In genomic region chr1:55085781-55086366, GRCm38 (mm10) we compare ENCODE assay signal across 10 mouse cellular contexts. TPM values are rescaled to one million over a fixed set of nuclear protein-coding genes. Genes with fewer than 3 reads are reported as not detected.
DNase-seq lines count a peak whose midpoint lies in the region; ATAC-seq and TF ChIP-seq lines count a peak whose summit lies in the region.
"Had no signal": no experiment of that assay in that cellular context is flagged by ENCODE, and none has a peak within 500 bp of the region (broad histone marks: within the 10 kb centered on the region; RNA-seq: fewer than 3 reads in every experiment).

No protein-coding gene starts in this region.

- H3K9ac ChIP-seq in liver, adult 2 months (ENCODE audit: low read depth, low read length): peak overlapping the region; percentile 31; the same call in 1 of the 2 replicates
- peak overlapping the region; percentile 14; the same call in 1 of the 2 replicates for H3K9ac ChIP-seq in limb, embryonic 13.5 days
- H3K9ac ChIP-seq in stomach, embryonic 14.5 days (replicated peaks; ENCODE audit: low read depth, low read length): no peak overlapping the region

- no peaks in the 10 kb centered on the region for H3K9me3 ChIP-seq in forebrain, embryonic 10.5 days
- H3K9me3 ChIP-seq in limb, embryonic 13.5 days: peaks cover 4% of the 10 kb centered on the region; the same call in 1 of the 2 replicates
- H3K9me3 ChIP-seq in stomach, embryonic 14.5 days (ENCODE audit: control insufficient read depth, low read depth, low read length): no peaks in the 10 kb centered on the region

- peaks cover 21% of the 10 kb centered on the region; the same call in 1 of the 2 replicates for H3K79me2 ChIP-seq in liver, adult 2 months (ENCODE audit: control insufficient read depth, insufficient read depth, low read length)

- 31% methylated on average over 7 of the region's 7 CpGs for WGBS in liver, adult 2 months
- 61% methylated on average over 7 of the region's 7 CpGs for WGBS in forebrain, embryonic 10.5 days
- WGBS in limb, embryonic 13.5 days: 48% methylated on average over 7 of the region's 7 CpGs
- WGBS in stomach, embryonic 14.5 days: 56% methylated on average over 7 of the region's 7 CpGs

- no peaks in the 10 kb centered on the region for H3K27me3 ChIP-seq in liver, adult 2 months (ENCODE audit: control insufficient read depth, insufficient read depth, low read length)
- no peaks in the 10 kb centered on the region for H3K27me3 ChIP-seq in forebrain, embryonic 10.5 days (ENCODE audit: poor library complexity, severe bottlenecking)
- no peaks in the 10 kb centered on the region for H3K27me3 ChIP-seq in limb, embryonic 13.5 days
- H3K27me3 ChIP-seq in stomach, embryonic 14.5 days (ENCODE audit: control insufficient read depth, insufficient read depth, low read length): no peaks in the 10 kb centered on the region

- no peak for TF ChIP-seq CTCF in liver, adult 2 months (IDR thresholded peaks at IDR 0.05; ENCODE audit: low read depth, low read length)

- DNase-seq in liver, adult 2 months (ENCODE audit: extremely low read depth, low read depth, low spot score): no peak
- DNase-seq in liver: no peak
- DNase-seq in forebrain, embryonic 10.5 days (ENCODE audit: extremely low spot score, low spot score): no peak
- DNase-seq in embryo, embryonic 9.5 days (ENCODE audit: extremely low spot score): no peak
- no peak for DNase-seq in gastrocnemius, adult 18-20 months (ENCODE audit: low spot score)
- no peak for DNase-seq in left cerebral cortex, postnatal 4 days
- DNase-seq: gastrocnemius, postnatal 36 days had no signal

- ATAC-seq in limb, embryonic 13.5 days (ENCODE audit: low FRiP score, low read depth): no peak
- ATAC-seq in stomach, embryonic 14.5 days (ENCODE audit: insufficient number of reproducible peaks, insufficient read depth, low FRiP score, low read depth): no peak
- ATAC-seq: activated CD4-positive, CD25-positive, alpha-beta regulatory T cell, adult 4 months had no signal

- TF ChIP-seq POLR2A in liver, adult 2 months (IDR thresholded peaks at IDR 0.05; ENCODE audit: extremely low read depth, insufficient read depth, low read length): no peak

- H3K36me3 ChIP-seq in liver, adult 2 months (ENCODE audit: control insufficient read depth, insufficient read depth, low read length): peaks cover 51% of the 10 kb centered on the region
- H3K36me3 ChIP-seq in forebrain, embryonic 10.5 days (replicated peaks): peaks cover 71% of the 10 kb centered on the region
- peaks cover 56% of the 10 kb centered on the region for H3K36me3 ChIP-seq in limb, embryonic 13.5 days
- H3K36me3 ChIP-seq in stomach, embryonic 14.5 days (ENCODE audit: control insufficient read depth, insufficient read depth, low read length): peaks cover 39% of the 10 kb centered on the region

- peak overlapping the region; percentile 6; the same call in 1 of the 2 replicates for H3K4me3 ChIP-seq in liver, adult 2 months (ENCODE audit: insufficient read depth, low read depth, low read length)
- peak overlapping the region; percentile 93 for H3K4me3 ChIP-seq in forebrain, embryonic 10.5 days
- peak overlapping the region; percentile 91 for H3K4me3 ChIP-seq in limb, embryonic 13.5 days
- H3K4me3 ChIP-seq in stomach, embryonic 14.5 days (ENCODE audit: low read depth, low read length): peak overlapping the region; percentile 99

- peak overlapping the region; percentile 94 for H3K4me2 ChIP-seq in limb, embryonic 13.5 days (replicated peaks)
- H3K4me2 ChIP-seq in stomach, embryonic 14.5 days (replicated peaks; ENCODE audit: low read depth, low read length): peak overlapping the region; percentile 94

- H3K27ac ChIP-seq in liver, adult 2 months (replicated peaks; ENCODE audit: insufficient read depth, low read depth, low read length): no peak overlapping the region; the same call in 1 of the 2 replicates
- no peak overlapping the region for H3K27ac ChIP-seq in forebrain, embryonic 10.5 days
- H3K27ac ChIP-seq in limb, embryonic 13.5 days: no peak overlapping the region
- H3K27ac ChIP-seq in stomach, embryonic 14.5 days (ENCODE audit: low read length): no peak overlapping the region

- intact Hi-C loops in left cerebral cortex, postnatal 4 days (cut with DNase I): loop anchor here (10.0 kb wide), 1 partner anchor 71 kb away; no protein-coding TSS in a partner anchor

- peaks cover 14% of the 10 kb centered on the region for H3K4me1 ChIP-seq in liver, adult 2 months (ENCODE audit: control insufficient read depth, insufficient read depth, low read length)
- peaks cover 53% of the 10 kb centered on the region for H3K4me1 ChIP-seq in forebrain, embryonic 10.5 days
- H3K4me1 ChIP-seq in limb, embryonic 13.5 days: peaks cover 40% of the 10 kb centered on the region
- peaks cover 13% of the 10 kb centered on the region for H3K4me1 ChIP-seq in stomach, embryonic 14.5 days (ENCODE audit: control insufficient read depth, insufficient read depth, low read length)

RNA-seq across cellular contexts. Expression of gene Hspe1, which starts 2.1 kb away (rescaled TPM):
- total RNA-seq in liver, adult 2 months (2014; rRNA removed): 194 and 259 TPM in 2 replicates
- 29.5 and 41.5 TPM in 2 replicates for polyA plus RNA-seq in liver, adult 2 months (2012; rRNA removed)
- 671 and 693 TPM in 2 replicates for polyA plus RNA-seq in forebrain, embryonic 10.5 days (2016; fragmentation: Nextera tagmentation; extraction: Ambion mirVana)
- polyA plus RNA-seq in limb, embryonic 13.5 days (2015; fragmentation: Nextera tagmentation; extraction: Ambion mirVana): 382 and 414 TPM in 2 replicates
- 407 and 441 TPM in 2 replicates for polyA plus RNA-seq in stomach, embryonic 14.5 days (2014; fragmentation: Nextera tagmentation; extraction: Ambion mirVana)
- total RNA-seq in gastrocnemius, adult 18-20 months (2021): 10 to 100 TPM; 83.9 to 93.0 TPM
- total RNA-seq in left cerebral cortex, postnatal 4 days (2021): 100 to 1,000 TPM; 109 to 118 TPM

RNA-seq across cellular contexts. Expression of gene Hspd1, which starts 2.2 kb away (rescaled TPM):
- 262 and 301 TPM in 2 replicates for total RNA-seq in liver, adult 2 months (2014; rRNA removed)
- 52.3 and 59.2 TPM in 2 replicates for polyA plus RNA-seq in liver, adult 2 months (2012; rRNA removed)
- polyA plus RNA-seq in forebrain, embryonic 10.5 days (2016; fragmentation: Nextera tagmentation; extraction: Ambion mirVana): 636 and 697 TPM in 2 replicates
- polyA plus RNA-seq in limb, embryonic 13.5 days (2015; fragmentation: Nextera tagmentation; extraction: Ambion mirVana): 332 and 346 TPM in 2 replicates
- 298 and 302 TPM in 2 replicates for polyA plus RNA-seq in stomach, embryonic 14.5 days (2014; fragmentation: Nextera tagmentation; extraction: Ambion mirVana)
- 100 to 1,000 TPM; 161 to 176 TPM for total RNA-seq in gastrocnemius, adult 18-20 months (2021)
- 100 to 1,000 TPM; 187 to 191 TPM for total RNA-seq in left cerebral cortex, postnatal 4 days (2021)

RNA-seq across cellular contexts. Expression of gene Coq10b, which starts 33.3 kb away (rescaled TPM):
- 43.4 and 63.2 TPM in 2 replicates for total RNA-seq in liver, adult 2 months (2014; rRNA removed)
- 6.3 and 7.8 TPM in 2 replicates for polyA plus RNA-seq in liver, adult 2 months (2012; rRNA removed)
- polyA plus RNA-seq in forebrain, embryonic 10.5 days (2016; fragmentation: Nextera tagmentation; extraction: Ambion mirVana): 21.7 and 23.5 TPM in 2 replicates
- 22.1 TPM in 2 replicates for polyA plus RNA-seq in limb, embryonic 13.5 days (2015; fragmentation: Nextera tagmentation; extraction: Ambion mirVana)
- polyA plus RNA-seq in stomach, embryonic 14.5 days (2014; fragmentation: Nextera tagmentation; extraction: Ambion mirVana): 19.7 and 24.1 TPM in 2 replicates
- 10 to 100 TPM; 21.4 to 21.9 TPM for total RNA-seq in gastrocnemius, adult 18-20 months (2021)
- total RNA-seq in left cerebral cortex, postnatal 4 days (2021): 10 to 100 TPM; 18.9 to 20.0 TPM

RNA-seq across cellular contexts. Expression of gene Mob4, which starts 45.2 kb away (rescaled TPM):
- total RNA-seq in liver, adult 2 months (2014; rRNA removed): 25.7 and 27.8 TPM in 2 replicates
- polyA plus RNA-seq in liver, adult 2 months (2012; rRNA removed): 5.6 and 6.1 TPM in 2 replicates
- 124 TPM in 2 replicates for polyA plus RNA-seq in forebrain, embryonic 10.5 days (2016; fragmentation: Nextera tagmentation; extraction: Ambion mirVana)
- polyA plus RNA-seq in limb, embryonic 13.5 days (2015; fragmentation: Nextera tagmentation; extraction: Ambion mirVana): 158 and 171 TPM in 2 replicates
- 159 and 162 TPM in 2 replicates for polyA plus RNA-seq in stomach, embryonic 14.5 days (2014; fragmentation: Nextera tagmentation; extraction: Ambion mirVana)
- total RNA-seq in gastrocnemius, adult 18-20 months (2021): 10 to 100 TPM; 37.8 to 38.0 TPM
- 10 to 100 TPM; 77.6 to 79.9 TPM for total RNA-seq in left cerebral cortex, postnatal 4 days (2021)

RNA-seq across cellular contexts. Expression of gene Sf3b1, which starts 58.6 kb away (rescaled TPM):
- 73.8 and 89.0 TPM in 2 replicates for total RNA-seq in liver, adult 2 months (2014; rRNA removed)
- polyA plus RNA-seq in liver, adult 2 months (2012; rRNA removed): 11.0 and 13.6 TPM in 2 replicates
- polyA plus RNA-seq in forebrain, embryonic 10.5 days (2016; fragmentation: Nextera tagmentation; extraction: Ambion mirVana): 296 and 303 TPM in 2 replicates
- 385 and 392 TPM in 2 replicates for polyA plus RNA-seq in limb, embryonic 13.5 days (2015; fragmentation: Nextera tagmentation; extraction: Ambion mirVana)
- 334 and 363 TPM in 2 replicates for polyA plus RNA-seq in stomach, embryonic 14.5 days (2014; fragmentation: Nextera tagmentation; extraction: Ambion mirVana)
- total RNA-seq in gastrocnemius, adult 18-20 months (2021): 10 to 100 TPM; 43.8 to 45.8 TPM
- 100 to 1,000 TPM; 190 to 193 TPM for total RNA-seq in left cerebral cortex, postnatal 4 days (2021)

Comparison
In these comparisons a context has a peak if more than half of its experiments do, and no peak if none do; other contexts are left out.
1. H3K4me3 ChIP-seq: peak in every context shown above with its lines; median percentile 99 in stomach, embryonic 14.5 days; 93 in forebrain, embryonic 10.5 days; 91 in limb, embryonic 13.5 days; 6 in liver, adult 2 months.